Mouse (Mus musculus) kidney, embryonic 16.5 days (tissue): ENCODE results near the gene Efna2. TPM values are rescaled to one million over a fixed set of nuclear protein-coding genes. Genes with fewer than 3 reads are reported as not detected.

Source experiments
- ATAC-seq: fragments of 200-750 bp; cut with Nextera tagmentation; 2 replicates; pipeline ENCODE4 v1.8.0; 2017; ENCODE audit warnings: moderate TSS enrichment; ENCODE audit not compliant: low FRiP score, low TSS enrichment
- H3K27ac ChIP-seq: fragments of 300-500 bp; sonication (generic); 2 replicates; pipeline ENCODE4 v1.5.1; 2014; ENCODE audit warnings: low read length
- H3K27me3 ChIP-seq: fragments of 300-500 bp; sonication (generic); 2 replicates; pipeline ENCODE4 v1.6.1; 2014; ENCODE audit warnings: low read length, control low read depth, mixed read lengths; ENCODE audit not compliant: insufficient read depth
- H3K36me3 ChIP-seq: fragments of 300-500 bp; sonication (generic); 2 replicates; pipeline ENCODE4 v1.6.1; 2014; ENCODE audit warnings: low read length, control low read depth, mixed read lengths; ENCODE audit not compliant: insufficient read depth
- H3K4me1 ChIP-seq: fragments of 300-500 bp; sonication (generic); 2 replicates; pipeline ENCODE4 v1.6.1; 2014; ENCODE audit warnings: low read length, control low read depth, mixed read lengths; ENCODE audit not compliant: insufficient read depth
- H3K4me2 ChIP-seq: fragments of 300-500 bp; sonication (generic); replicated peaks from 2 replicates; pipeline ENCODE4 v1.6.1; 2014; ENCODE audit warnings: low read depth, low read length
- H3K4me3 ChIP-seq: fragments of 300-500 bp; sonication (generic); 2 replicates; pipeline ENCODE4 v1.5.1; 2014; ENCODE audit warnings: mild to moderate bottlenecking, low read length
- H3K9ac ChIP-seq: fragments of 300-500 bp; sonication (generic); replicated peaks from 2 replicates; pipeline ENCODE4 v1.6.1; 2014; ENCODE audit warnings: low read length
- H3K9me3 ChIP-seq: fragments of 300-500 bp; sonication (generic); 2 replicates; pipeline ENCODE4 v1.6.1; 2016; ENCODE audit warnings: low read length, control low read depth
- WGBS: fragments of 180-500 bp; shearing (Covaris S2); extraction: QIAGEN DNeasy Blood & Tissue Kit; methylation state at CpG from one replicate; pipeline ENCODE4 v1.1.7; 2014; 5-methylcytosine and 5-hydroxymethylcytosine counted together
- polyA plus RNA-seq: library from polyadenylated mRNA; unstranded; fragments of >200 nt; fragmentation: Nextera tagmentation; extraction: Ambion mirVana; gene quantifications from 2 replicates; pipeline ENCODE4 v1.2.1, GENCODE M21; 2015

Efna2 gene
- polyA plus RNA-seq, 1 experiment from 2014 or later: 11.0 TPM

DNA sequence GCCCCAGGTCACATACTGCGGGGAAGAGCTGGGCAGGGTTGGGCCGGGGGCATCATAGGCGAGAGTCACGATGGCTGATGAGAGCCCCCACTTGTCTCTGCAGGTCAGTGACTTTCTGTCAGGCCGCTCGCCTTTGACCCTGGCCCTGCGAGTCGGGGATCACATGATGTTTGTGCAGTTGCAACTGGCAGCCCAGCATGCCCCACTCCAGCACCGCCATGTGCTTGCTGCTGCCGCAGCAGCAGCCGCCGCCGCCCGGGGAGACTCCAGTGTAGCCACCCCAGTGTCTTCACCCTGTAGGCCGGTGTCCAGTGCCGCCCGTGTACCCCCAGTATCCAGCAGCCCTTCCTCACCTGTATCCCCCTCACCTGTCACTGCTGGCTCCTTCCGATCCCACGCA, 25.6 kb upstream of the Efna2 start:
- Histone ChIP-seq H3K36me3 (peaks cover 67% of the 10 kb centered on the region), H3K9me3 (no peaks in the 10 kb centered on the region), H3K4me3 (peak overlapping the region; percentile 98), H3K27me3 (no peaks in the 10 kb centered on the region), H3K9ac (peak overlapping the region; percentile 98), H3K27ac (peak overlapping the region; percentile 99), H3K4me1 (peaks cover 72% of the 10 kb centered on the region), H3K4me2 (peak overlapping the region; percentile 93)
- WGBS: 73% methylated on average over 19 of the region's 19 CpGs
- ATAC-seq: no peak

DNA sequence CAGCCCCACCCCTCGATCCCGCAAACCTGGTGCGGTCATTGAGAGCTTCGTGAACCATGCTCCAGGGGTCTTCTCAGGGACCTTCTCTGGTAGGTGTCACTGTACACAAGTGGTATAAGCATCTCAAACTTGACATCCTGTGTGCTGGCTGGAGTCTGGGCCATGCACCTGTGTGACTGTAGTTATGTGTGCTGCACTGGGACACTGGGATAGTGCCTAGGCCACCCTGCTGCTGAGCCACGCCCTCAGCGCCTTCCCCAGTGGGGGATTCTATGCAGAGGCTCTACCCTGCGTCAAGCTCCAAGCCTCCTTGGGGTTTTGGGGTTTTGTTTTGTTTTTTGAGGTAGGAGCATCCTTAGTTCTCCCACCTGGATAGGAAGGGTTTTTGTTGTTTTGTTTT, 24.9 kb upstream of the Efna2 start:
- Histone ChIP-seq H3K4me3 (0 out of 2 replicates have a peak overlapping the region, but pooled peaks have one; percentile 2), H3K4me2 (no peak overlapping the region), H3K27ac (no peak overlapping the region; the same call in 1 of the 2 replicates), H3K9me3 (no peaks in the 10 kb centered on the region), H3K9ac (no peak overlapping the region; the same call in 1 of the 2 replicates), H3K27me3 (no peaks in the 10 kb centered on the region), H3K36me3 (peaks cover 67% of the 10 kb centered on the region), H3K4me1 (peaks cover 78% of the 10 kb centered on the region)
- no peak for ATAC-seq
- WGBS: 86% methylated on average over 7 of the region's 7 CpGs

DNA sequence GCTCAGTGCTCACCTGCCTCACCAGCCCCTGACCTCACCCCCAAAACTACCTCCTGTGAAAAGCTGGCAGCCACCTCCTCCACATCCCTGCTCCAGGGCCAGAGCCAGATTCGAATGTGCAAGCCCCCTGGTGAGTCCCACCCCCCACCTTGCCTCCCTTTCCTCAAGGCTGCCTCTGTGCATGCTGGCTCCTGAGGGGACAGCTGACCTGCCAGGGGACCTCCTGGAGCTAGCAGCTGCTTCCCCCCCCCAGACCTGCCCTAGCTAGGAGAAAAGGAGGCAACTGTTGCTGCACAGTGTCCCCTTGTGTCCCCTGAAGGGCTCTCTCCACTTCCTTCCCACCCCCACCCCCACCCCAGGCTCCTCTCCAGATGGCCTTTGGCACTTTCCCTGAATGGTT, 24.0 kb upstream of the Efna2 start:
- Histone ChIP-seq H3K9me3 (no peaks in the 10 kb centered on the region), H3K4me2 (no peak overlapping the region), H3K36me3 (peaks cover 62% of the 10 kb centered on the region), H3K9ac (no peak overlapping the region), H3K4me3 (no peak overlapping the region), H3K27ac (peak overlapping the region; percentile 99; the same call in 1 of the 2 replicates), H3K27me3 (no peaks in the 10 kb centered on the region), H3K4me1 (peaks cover 84% of the 10 kb centered on the region)
- 32% methylated on average over 1 of the region's 1 CpGs for WGBS
- ATAC-seq: no peak

GRCm38 (mm10) chr10:80156002-80156751, 23.1 kb upstream of the Efna2 start:
- H3K4me1 ChIP-seq: peaks cover 93% of the 10 kb centered on the region
- ATAC-seq: no peak
- H3K9ac ChIP-seq: peak overlapping the region; percentile 0; the same call in 1 of the 2 replicates
- peaks cover 62% of the 10 kb centered on the region for H3K36me3 ChIP-seq
- no peaks in the 10 kb centered on the region for H3K9me3 ChIP-seq
- H3K4me3 ChIP-seq: no peak overlapping the region
- H3K27ac ChIP-seq: peak overlapping the region; percentile 99
- WGBS: 74% methylated on average over 29 of the region's 29 CpGs
- no peak overlapping the region for H3K4me2 ChIP-seq
- H3K27me3 ChIP-seq: no peaks in the 10 kb centered on the region

DNA sequence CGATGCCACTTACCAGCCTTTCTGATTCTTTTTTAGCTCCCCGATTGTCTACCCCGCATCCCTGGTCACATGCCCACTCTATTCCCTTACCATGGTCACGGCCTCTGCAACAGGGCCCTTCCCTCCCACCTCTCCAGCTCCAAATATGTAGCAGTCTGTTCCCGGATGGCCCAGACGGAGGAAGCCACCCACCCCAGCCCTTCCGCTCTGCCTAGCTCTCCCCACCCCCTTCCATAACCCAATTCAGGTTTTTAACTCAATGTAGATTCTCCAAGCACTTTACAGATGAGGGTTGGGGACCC, 22.6 kb upstream of the Efna2 start:
- H3K9ac ChIP-seq: peak overlapping the region; percentile 0; the same call in 1 of the 2 replicates
- H3K36me3 ChIP-seq: peaks cover 58% of the 10 kb centered on the region
- no peak overlapping the region for H3K4me2 ChIP-seq
- ATAC-seq: no peak
- 45% methylated on average over 7 of the region's 7 CpGs for WGBS
- H3K4me1 ChIP-seq: peaks cover 96% of the 10 kb centered on the region
- peak overlapping the region; percentile 99 for H3K27ac ChIP-seq
- H3K9me3 ChIP-seq: no peaks in the 10 kb centered on the region
- no peaks in the 10 kb centered on the region for H3K27me3 ChIP-seq
- H3K4me3 ChIP-seq: no peak overlapping the region

GRCm38 (mm10) chr10:80157141-80157929, 21.9 kb upstream of the Efna2 start:
- Histone ChIP-seq H3K4me1 (peaks cover 96% of the 10 kb centered on the region), H3K36me3 (peaks cover 53% of the 10 kb centered on the region), H3K27me3 (no peaks in the 10 kb centered on the region), H3K9me3 (no peaks in the 10 kb centered on the region), H3K4me3 (no peak overlapping the region), H3K27ac (peak overlapping the region; percentile 99), H3K9ac (peak overlapping the region; percentile 56), H3K4me2 (no peak overlapping the region)
- no peak for ATAC-seq
- WGBS: 45% methylated on average over 15 of the region's 15 CpGs

- 3% methylated on average over 18 of the region's 18 CpGs for WGBS
- Histone ChIP-seq H3K9ac (peak overlapping the region; percentile 56), H3K9me3 (no peaks in the 10 kb centered on the region), H3K4me1 (peaks cover 96% of the 10 kb centered on the region), H3K4me2 (peak overlapping the region; percentile 66; the same call in 1 of the 2 replicates), H3K4me3 (peak overlapping the region; percentile 47; the same call in 1 of the 2 replicates), H3K27ac (peak overlapping the region; percentile 99), H3K27me3 (no peaks in the 10 kb centered on the region), H3K36me3 (peaks cover 42% of the 10 kb centered on the region)
- no peak for ATAC-seq
Observed at GRCm38 (mm10) chr10:80158307-80158986, 20.8 kb upstream of the Efna2 start.

DNA sequence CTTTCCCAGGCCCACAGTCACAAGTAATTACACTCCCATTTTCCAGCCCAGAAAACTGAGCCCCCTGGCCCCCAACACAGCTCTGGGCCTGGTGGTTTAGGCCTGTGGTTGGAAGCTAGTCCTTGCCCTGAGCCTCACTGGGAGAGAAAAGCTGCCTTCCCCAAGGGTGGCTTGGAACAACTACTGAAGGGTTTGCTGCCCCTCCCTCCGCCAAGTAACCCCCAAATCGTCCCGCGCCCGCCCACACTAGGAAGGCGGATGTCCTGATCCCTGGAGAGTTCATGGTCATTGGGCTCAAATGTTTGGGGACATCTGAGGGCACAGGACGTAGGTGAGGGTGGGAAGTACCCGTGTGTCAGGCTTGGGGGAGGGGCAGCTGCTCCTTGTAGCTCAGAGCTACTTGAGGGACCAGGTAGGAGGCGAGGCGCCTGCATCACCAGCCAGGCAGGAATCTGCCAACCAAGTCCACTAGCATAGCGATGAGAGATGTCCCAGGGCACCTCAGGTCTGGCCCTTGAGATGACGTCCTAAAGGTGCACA, 20.2 kb upstream of the Efna2 start:
- Histone ChIP-seq H3K27me3 (no peaks in the 10 kb centered on the region), H3K36me3 (peaks cover 36% of the 10 kb centered on the region), H3K4me2 (peak overlapping the region; percentile 66), H3K27ac (peak overlapping the region; percentile 99), H3K9me3 (no peaks in the 10 kb centered on the region), H3K4me1 (peaks cover 95% of the 10 kb centered on the region), H3K9ac (peak overlapping the region; percentile 62), H3K4me3 (peak overlapping the region; percentile 47)
- WGBS: 3% methylated on average over 12 of the region's 12 CpGs
- peak; percentile 12 for ATAC-seq

- Histone ChIP-seq H3K27me3 (no peaks in the 10 kb centered on the region), H3K27ac (peak overlapping the region; percentile 99), H3K9me3 (no peaks in the 10 kb centered on the region), H3K36me3 (peaks cover 28% of the 10 kb centered on the region), H3K9ac (peak overlapping the region; percentile 63), H3K4me1 (peaks cover 95% of the 10 kb centered on the region), H3K4me2 (peak overlapping the region; percentile 66), H3K4me3 (peak overlapping the region; percentile 47)
- peak; percentile 60 for ATAC-seq
- under 1% methylated on average over 55 of the region's 55 CpGs for WGBS
Observed at GRCm38 (mm10) chr10:80159561-80160454, 19.5 kb upstream of the Efna2 start.
